Mouse (Mus musculus) forebrain, embryonic 11.5 days (tissue): ENCODE results near the gene Slc41a3. TPM values are rescaled to one million over a fixed set of nuclear protein-coding genes. Genes with fewer than 3 reads are reported as not detected.
"Not testable (repeated sequence)": the region's sequence is repeated elsewhere in the genome, so short reads cannot be mapped to it uniquely, and the experiment has no call there.

Source experiments
- ATAC-seq: fragments of 200-750 bp; cut with Nextera tagmentation; replicated peaks from 2 replicates; pipeline ENCODE4 v1.8.0; 2017; ENCODE audit warnings: moderate TSS enrichment; ENCODE audit not compliant: low FRiP score
- DNase-seq: peaks from one replicate; pipeline ENCODE4 v3.0.0-alpha.2; 2017; ENCODE audit warnings: low spot score
- H3K27ac ChIP-seq: fragments of 300-500 bp; sonication (generic); 2 replicates; pipeline ENCODE4 v1.5.1; 2014; ENCODE audit warnings: low read depth, low read length
- H3K27me3 ChIP-seq: fragments of 300-500 bp; sonication (generic); 2 replicates; pipeline ENCODE4 v1.6.1; 2014; ENCODE audit warnings: mild to moderate bottlenecking, low read length, mixed read lengths; ENCODE audit not compliant: control insufficient read depth, insufficient read depth
- H3K36me3 ChIP-seq: fragments of 300-500 bp; sonication (generic); 2 replicates; pipeline ENCODE4 v1.6.1; 2014; ENCODE audit warnings: mild to moderate bottlenecking, low read length, moderate library complexity, mixed read lengths; ENCODE audit not compliant: control insufficient read depth, insufficient read depth
- H3K4me1 ChIP-seq: fragments of 300-500 bp; sonication (generic); replicated peaks from 2 replicates; pipeline ENCODE4 v1.6.1; 2014; ENCODE audit warnings: low read length, mixed read lengths; ENCODE audit not compliant: control insufficient read depth, insufficient read depth
- H3K4me2 ChIP-seq: fragments of 300-500 bp; sonication (generic); 2 replicates; pipeline ENCODE4 v1.6.1; 2014; ENCODE audit warnings: low read depth, mild to moderate bottlenecking, low read length, moderate library complexity, mixed read lengths; ENCODE audit not compliant: severe bottlenecking
- H3K4me3 ChIP-seq: fragments of 300-500 bp; sonication (generic); 2 replicates; pipeline ENCODE4 v1.5.1; 2014; ENCODE audit warnings: low read depth, low read length
- H3K9ac ChIP-seq: fragments of 300-500 bp; sonication (generic); 2 replicates; pipeline ENCODE4 v1.6.1; 2014; ENCODE audit warnings: low read length
- H3K9me3 ChIP-seq: fragments of 300-500 bp; sonication (generic); 2 replicates; pipeline ENCODE4 v1.6.1; 2016; ENCODE audit warnings: low read length, mixed read lengths; ENCODE audit not compliant: control insufficient read depth
- WGBS: fragments of 180-500 bp; shearing (Covaris S2); extraction: QIAGEN DNeasy Blood & Tissue Kit; methylation state at CpG from one replicate; pipeline ENCODE4 v1.1.7; 2014; 5-methylcytosine and 5-hydroxymethylcytosine counted together
- polyA plus RNA-seq: library from polyadenylated mRNA; unstranded; fragments of >200 nt; fragmentation: Nextera tagmentation; extraction: Ambion mirVana; gene quantifications from 2 replicates; pipeline ENCODE4 v1.2.1, GENCODE M21; 2014

Slc41a3 gene
- polyA plus RNA-seq, 1 experiment from 2014 or later, result 2.2 TPM

DNA sequence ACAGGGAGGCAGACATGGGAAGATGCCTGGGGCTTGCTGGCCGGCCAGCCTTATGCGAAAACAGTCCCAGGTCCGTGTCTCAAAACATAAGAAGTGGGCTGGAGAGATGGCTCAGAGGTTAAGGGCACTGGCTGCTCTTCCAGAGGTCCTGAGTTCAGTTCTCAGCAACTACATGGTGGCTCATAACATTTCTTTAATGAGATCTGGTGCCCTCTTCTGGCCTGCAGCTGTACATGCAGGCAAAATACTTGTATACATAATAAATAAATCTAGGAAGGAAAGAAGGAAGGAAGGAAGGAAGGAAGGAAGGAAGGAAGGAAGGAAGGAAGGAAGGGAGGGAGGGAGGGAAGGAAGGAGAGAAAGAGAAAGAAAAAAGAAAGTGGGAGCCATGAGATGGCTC, 28.0 kb downstream of the Slc41a3 start:
- not testable (repeated sequence) for H3K9ac ChIP-seq, H3K4me3 ChIP-seq, H3K36me3 ChIP-seq, DNase-seq, H3K4me1 ChIP-seq, ATAC-seq, H3K27me3 ChIP-seq, H3K9me3 ChIP-seq, H3K27ac ChIP-seq, H3K4me2 ChIP-seq
- 75% methylated on average over 3 of the region's 3 CpGs for WGBS

DNA sequence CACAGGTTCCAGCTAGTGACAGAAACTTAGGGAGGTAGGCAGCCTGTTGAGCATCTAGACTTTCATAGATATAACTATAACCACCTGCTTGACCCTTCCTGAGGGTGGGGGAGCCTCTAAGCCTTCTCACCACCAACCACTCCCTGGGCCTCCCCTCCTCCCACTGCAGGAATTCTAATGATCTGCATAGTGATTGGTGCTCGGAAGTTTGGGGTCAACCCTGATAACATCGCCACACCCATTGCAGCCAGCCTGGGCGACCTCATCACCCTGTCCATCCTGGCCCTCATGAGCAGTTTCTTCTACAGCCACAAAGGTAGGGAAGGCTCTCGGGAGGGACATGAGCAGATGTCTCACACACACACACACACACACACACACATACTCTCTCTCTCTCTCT, 30.6 kb downstream of the Slc41a3 start:
- WGBS, result 38% methylated on average over 4 of the region's 4 CpGs
- Histone ChIP-seq H3K9ac (no peak overlapping the region), H3K4me2 (no peak overlapping the region)

DNA sequence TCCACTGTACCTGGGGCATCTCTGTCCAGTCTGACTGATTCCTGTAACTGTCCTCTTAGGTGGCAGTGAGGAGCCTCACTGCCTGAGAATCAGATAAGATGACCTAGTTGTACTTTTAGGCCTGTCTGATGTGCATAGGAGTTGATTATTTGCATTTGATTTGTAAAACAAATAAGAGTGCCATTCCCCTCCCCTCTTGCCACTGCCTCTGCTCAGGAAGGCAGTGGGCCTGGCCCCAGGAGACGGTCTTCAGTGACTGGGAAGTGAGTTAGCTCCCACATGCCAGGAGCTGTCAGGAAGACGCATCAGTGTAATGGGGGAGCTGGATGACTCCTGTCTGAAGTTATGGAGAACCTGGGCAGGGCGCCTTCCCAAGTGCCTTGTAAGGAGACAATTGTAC, 31.1 kb downstream of the Slc41a3 start:
- Histone ChIP-seq H3K4me3 (no peak overlapping the region), H3K4me1 (no peaks in the 10 kb centered on the region), H3K27me3 (no peaks in the 10 kb centered on the region), H3K27ac (no peak overlapping the region), H3K4me2 (no peak overlapping the region), H3K36me3 (no peaks in the 10 kb centered on the region), H3K9me3 (no peaks in the 10 kb centered on the region), H3K9ac (no peak overlapping the region)
- DNase-seq (no peak), ATAC-seq (no peak)
- WGBS, result 93% methylated on average over 3 of the region's 3 CpGs

More for the DNA sequence above, 30.6 kb downstream of the Slc41a3 start:
- ATAC-seq (no peak), DNase-seq (no peak)
- Histone ChIP-seq H3K27me3 (no peaks in the 10 kb centered on the region), H3K4me3 (no peak overlapping the region), H3K9me3 (no peaks in the 10 kb centered on the region), H3K4me1 (no peaks in the 10 kb centered on the region), H3K27ac (no peak overlapping the region), H3K36me3 (no peaks in the 10 kb centered on the region)

DNA sequence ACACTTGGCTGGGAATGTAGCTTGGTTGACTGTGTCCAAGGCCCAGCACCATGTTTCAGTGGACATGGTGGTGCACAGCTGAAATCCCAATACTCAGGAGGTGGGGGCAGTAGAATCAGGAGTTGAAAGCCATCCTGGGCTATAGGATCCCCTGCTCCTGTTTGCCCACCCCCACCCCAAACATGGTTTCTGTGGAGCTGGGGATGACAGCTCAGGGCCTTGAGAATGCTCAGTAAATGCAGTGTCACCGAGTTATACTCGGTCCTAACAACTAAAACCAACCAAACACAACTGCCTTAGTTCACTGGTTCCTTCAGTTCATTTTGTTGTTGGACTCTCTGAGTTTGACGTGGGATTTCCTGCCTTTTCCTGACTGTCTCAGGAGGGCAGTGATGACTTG, 38.5 kb downstream of the Slc41a3 start:
- Histone ChIP-seq H3K4me1 (no peaks in the 10 kb centered on the region), H3K27me3 (no peaks in the 10 kb centered on the region), H3K9me3 (no peaks in the 10 kb centered on the region), H3K36me3 (no peaks in the 10 kb centered on the region), H3K4me3 (no peak overlapping the region), H3K9ac (no peak overlapping the region), H3K4me2 (no peak overlapping the region), H3K27ac (no peak overlapping the region)
- ATAC-seq (no peak), DNase-seq (no peak)
- 95% methylated on average over 3 of the region's 3 CpGs for WGBS

DNA sequence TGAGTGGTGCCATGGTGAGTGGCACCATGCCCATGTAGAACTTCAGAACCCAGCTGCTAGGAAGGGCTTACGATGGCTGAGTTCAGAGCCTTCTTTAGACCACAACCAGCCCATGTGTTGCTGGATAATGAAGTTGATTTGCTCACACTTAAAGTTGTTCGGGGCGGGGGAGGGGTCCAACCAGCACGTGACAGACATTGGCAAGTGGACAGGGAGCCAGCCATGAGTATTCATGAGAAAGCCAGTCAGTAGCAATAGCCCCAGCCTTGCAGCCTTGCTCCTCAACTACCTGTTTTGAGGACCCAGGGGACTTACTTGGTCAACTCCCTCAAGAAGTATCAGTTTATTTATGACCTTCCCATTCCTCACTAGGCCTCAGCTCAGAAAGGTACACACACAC, 40.4 kb downstream of the Slc41a3 start:
- no peak for DNase-seq
- no peak overlapping the region for H3K27ac ChIP-seq
- ATAC-seq, result no peak

DNA sequence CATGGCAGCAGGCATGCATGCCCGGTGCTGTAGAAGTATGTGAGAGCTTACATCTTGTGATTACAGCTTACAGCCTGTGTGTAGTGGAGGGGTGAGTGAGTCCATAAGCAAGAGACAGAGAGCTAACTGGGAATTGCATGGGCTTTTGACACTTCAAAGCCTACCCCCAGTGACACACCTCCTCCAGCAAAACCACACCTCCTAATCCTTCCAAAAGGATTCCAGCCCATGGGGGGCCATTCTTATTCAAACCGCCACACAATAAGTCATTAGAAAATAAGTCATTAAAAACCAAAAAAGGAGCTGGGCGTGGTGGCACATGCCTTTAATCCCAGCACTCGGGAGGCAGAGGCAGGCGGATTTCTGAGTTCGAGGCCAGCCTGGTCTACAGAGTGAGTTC, 43.9 kb downstream of the Slc41a3 start:
- H3K4me2 ChIP-seq, result no peak overlapping the region
- no peaks in the 10 kb centered on the region for H3K27me3 ChIP-seq
- 80% methylated on average over 5 of the region's 6 CpGs for WGBS
- no peaks in the 10 kb centered on the region for H3K9me3 ChIP-seq
- no peak overlapping the region for H3K9ac ChIP-seq
- no peaks in the 10 kb centered on the region for H3K4me1 ChIP-seq
- ATAC-seq (no peak), DNase-seq (no peak)
- H3K4me3 ChIP-seq, result no peak overlapping the region
- H3K36me3 ChIP-seq, result no peaks in the 10 kb centered on the region
- no peak overlapping the region for H3K27ac ChIP-seq

More for the DNA sequence above, 40.4 kb downstream of the Slc41a3 start:
- Histone ChIP-seq H3K4me3 (no peak overlapping the region), H3K4me1 (no peaks in the 10 kb centered on the region), H3K9me3 (no peaks in the 10 kb centered on the region), H3K9ac (no peak overlapping the region), H3K27me3 (no peaks in the 10 kb centered on the region), H3K36me3 (no peaks in the 10 kb centered on the region), H3K4me2 (no peak overlapping the region)
- 90% methylated on average over 4 of the region's 4 CpGs for WGBS

DNA sequence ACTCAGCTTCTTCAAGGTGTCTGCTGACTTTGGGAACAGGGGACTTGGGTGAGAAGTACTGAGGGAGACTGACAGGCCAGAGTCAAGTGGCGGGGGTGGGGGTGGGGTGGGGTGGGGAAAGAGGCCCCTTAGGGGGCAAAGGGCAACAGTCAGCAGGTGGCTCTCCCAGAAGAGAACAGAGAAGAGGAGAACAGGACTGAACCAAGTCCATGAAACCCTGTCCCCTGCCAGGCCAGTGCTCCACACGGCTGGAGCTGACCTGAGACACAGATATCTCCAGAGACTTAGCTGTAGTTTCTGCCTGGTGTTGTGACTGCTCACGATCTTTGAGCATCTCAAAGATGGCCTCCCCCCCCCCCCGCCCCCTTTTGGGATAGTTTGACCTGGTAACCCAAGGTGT, 44.8 kb downstream of the Slc41a3 start:
- H3K27ac ChIP-seq, result no peak overlapping the region
- no peaks in the 10 kb centered on the region for H3K36me3 ChIP-seq
- no peak overlapping the region for H3K4me3 ChIP-seq
- H3K27me3 ChIP-seq, result no peaks in the 10 kb centered on the region
- no peak for ATAC-seq
- no peak for DNase-seq
- H3K4me2 ChIP-seq, result no peak overlapping the region
- H3K9me3 ChIP-seq, result no peaks in the 10 kb centered on the region
- H3K4me1 ChIP-seq, result no peaks in the 10 kb centered on the region
- 88% methylated on average over 4 of the region's 4 CpGs for WGBS
- no peak overlapping the region for H3K9ac ChIP-seq

DNA sequence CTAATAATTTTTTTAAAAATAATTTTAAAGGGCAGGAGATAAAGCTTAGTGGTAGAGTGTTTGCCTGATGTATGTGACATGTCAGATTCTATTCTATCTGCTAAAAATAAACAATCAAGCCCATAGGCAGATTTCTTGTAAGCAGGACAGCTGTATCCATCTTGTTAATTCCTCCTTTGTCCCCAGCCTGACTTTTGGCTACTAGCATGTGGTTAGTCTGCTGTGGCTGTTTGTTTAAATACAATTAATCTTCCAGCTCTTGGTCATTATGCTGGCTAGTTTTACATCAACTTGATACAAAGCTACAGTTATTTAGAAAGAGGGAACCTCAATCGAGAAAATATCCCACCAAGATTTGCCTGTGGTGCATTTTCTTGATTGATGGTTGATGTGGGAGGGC, 46.1 kb downstream of the Slc41a3 start:
- no peak overlapping the region for H3K4me3 ChIP-seq
- no peaks in the 10 kb centered on the region for H3K27me3 ChIP-seq
- no peaks in the 10 kb centered on the region for H3K36me3 ChIP-seq
- H3K9ac ChIP-seq, result no peak overlapping the region
- 71% methylated on average over 1 of the region's 1 CpGs for WGBS
- H3K4me1 ChIP-seq, result no peaks in the 10 kb centered on the region
- DNase-seq (no peak), ATAC-seq (no peak)
- no peak overlapping the region for H3K4me2 ChIP-seq
- no peak overlapping the region for H3K27ac ChIP-seq
- H3K9me3 ChIP-seq, result no peaks in the 10 kb centered on the region

DNA sequence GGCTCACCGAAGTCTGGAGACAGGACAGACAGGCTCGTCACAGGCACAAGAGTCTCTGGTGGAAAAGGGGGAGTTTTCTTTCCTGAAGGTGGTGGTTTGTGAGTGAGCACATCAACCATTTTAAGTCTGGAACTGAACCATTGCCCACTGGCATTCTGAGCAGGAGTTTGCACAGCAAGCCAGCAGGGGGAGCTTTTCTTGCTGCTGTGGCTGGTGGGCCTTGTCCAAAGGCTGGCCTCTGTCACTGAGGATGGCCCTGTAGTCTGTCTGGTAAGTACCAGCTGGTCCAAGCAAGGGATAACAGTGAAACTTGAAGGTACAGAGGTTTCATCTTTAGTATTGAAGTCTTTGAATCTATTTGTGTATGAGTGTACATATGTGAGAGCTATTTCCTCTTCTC, 49.2 kb downstream of the Slc41a3 start:
- no peaks in the 10 kb centered on the region for H3K27me3 ChIP-seq
- DNase-seq (peak; percentile 71), ATAC-seq (no peak)
- WGBS, result 59% methylated on average over 2 of the region's 2 CpGs
- H3K4me3 ChIP-seq, result no peak overlapping the region
- no peak overlapping the region for H3K4me2 ChIP-seq
- no peaks in the 10 kb centered on the region for H3K36me3 ChIP-seq
- H3K9ac ChIP-seq, result no peak overlapping the region
- H3K4me1 ChIP-seq, result no peaks in the 10 kb centered on the region
- H3K9me3 ChIP-seq, result no peaks in the 10 kb centered on the region
- no peak overlapping the region for H3K27ac ChIP-seq
